Mouse (Mus musculus): ENCODE measurements around the gene Pdcd2l. TPM values are rescaled to one million over a fixed set of nuclear protein-coding genes. Genes with fewer than 3 reads are reported as not detected.
A peak's percentile ranks its signal among the peaks of the same experiment; 100 is the strongest.
"Not testable (repeated sequence)": the region's sequence is repeated elsewhere in the genome, so short reads cannot be mapped to it uniquely, and the experiment has no call there.

Gene Pdcd2l
- polyA plus RNA-seq, 1 experiment = 25.1 TPM

- WGBS = 38% methylated on average over 3 of the region's 3 CpGs
- TF ChIP-seq CTCF (conservative IDR thresholded peaks at IDR 0.05; ENCODE audit: insufficient read depth, insufficient read length, low read depth, low read length) (no peak), POLR2A (IDR thresholded peaks at IDR 0.05; ENCODE audit: low read depth, low read length) (no peak)
- Histone ChIP-seq H3K36me3 (ENCODE audit: control insufficient read depth, insufficient read depth, low read length) (no peaks in the 10 kb centered on the region), H3K4me3 (ENCODE audit: insufficient read depth, low read depth, low read length) (peak overlapping the region; percentile 89), H3K4me1 (ENCODE audit: control insufficient read depth, insufficient read depth, low read length) (peaks cover 5% of the 10 kb centered on the region; the same call in 1 of the 2 replicates), H3K27ac (ENCODE audit: insufficient read depth, low read depth, low read length) (no peak overlapping the region), H3K27me3 (replicated peaks; ENCODE audit: control insufficient read depth, insufficient read depth, low read length) (no peaks in the 10 kb centered on the region)
- no peak for DNase-seq
Measured at GRCm38 (mm10) chr7:34195632-34196031, 829 bp downstream of the Pdcd2l start.

- Histone ChIP-seq H3K27me3 (replicated peaks; ENCODE audit: control insufficient read depth, insufficient read depth, low read length) (no peaks in the 10 kb centered on the region), H3K4me3 (ENCODE audit: insufficient read depth, low read depth, low read length) (no peak overlapping the region), H3K36me3 (ENCODE audit: control insufficient read depth, insufficient read depth, low read length) (no peaks in the 10 kb centered on the region), H3K27ac (ENCODE audit: insufficient read depth, low read depth, low read length) (no peak overlapping the region), H3K4me1 (ENCODE audit: control insufficient read depth, insufficient read depth, low read length) (peaks cover 5% of the 10 kb centered on the region; the same call in 1 of the 2 replicates)
- WGBS = 84% methylated on average over 6 of the region's 6 CpGs
- no peak for TF ChIP-seq CTCF (conservative IDR thresholded peaks at IDR 0.05; ENCODE audit: insufficient read depth, insufficient read length, low read depth, low read length)
- no peak for TF ChIP-seq POLR2A (IDR thresholded peaks at IDR 0.05; ENCODE audit: low read depth, low read length)
- no peak for DNase-seq
Measured at GRCm38 (mm10) chr7:34192825-34193224, 3.6 kb downstream of the Pdcd2l start.

- Histone ChIP-seq H3K4me3 (ENCODE audit: insufficient read depth, low read depth, low read length) (no peak overlapping the region), H3K27ac (ENCODE audit: insufficient read depth, low read depth, low read length) (no peak overlapping the region), H3K27me3 (replicated peaks; ENCODE audit: control insufficient read depth, insufficient read depth, low read length) (no peaks in the 10 kb centered on the region), H3K36me3 (ENCODE audit: control insufficient read depth, insufficient read depth, low read length) (0 out of 2 replicates have a peak, but pooled peaks cover 1% of the 10 kb centered on the region), H3K4me1 (ENCODE audit: control insufficient read depth, insufficient read depth, low read length) (no peaks in the 10 kb centered on the region)
- no peak for DNase-seq
- 88% methylated on average over 12 of the region's 12 CpGs for WGBS
- TF ChIP-seq POLR2A (IDR thresholded peaks at IDR 0.05; ENCODE audit: low read depth, low read length) (no peak), CTCF (conservative IDR thresholded peaks at IDR 0.05; ENCODE audit: insufficient read depth, insufficient read length, low read depth, low read length) (no peak)
Measured at GRCm38 (mm10) chr7:34189376-34189989, 7.0 kb downstream of the Pdcd2l start.

- H3K27me3 ChIP-seq (replicated peaks; ENCODE audit: control insufficient read depth, insufficient read depth, low read length) = no peaks in the 10 kb centered on the region
- H3K4me1 ChIP-seq (ENCODE audit: control insufficient read depth, insufficient read depth, low read length) = no peaks in the 10 kb centered on the region
- H3K27ac ChIP-seq (ENCODE audit: insufficient read depth, low read depth, low read length) = no peak overlapping the region
- H3K36me3 ChIP-seq (ENCODE audit: control insufficient read depth, insufficient read depth, low read length) = peaks cover 3% of the 10 kb centered on the region; the same call in 1 of the 2 replicates
- H3K4me3 ChIP-seq (ENCODE audit: insufficient read depth, low read depth, low read length) = no peak overlapping the region
- DNase-seq = no peak
- no peak for TF ChIP-seq CTCF (conservative IDR thresholded peaks at IDR 0.05; ENCODE audit: insufficient read depth, insufficient read length, low read depth, low read length)
- no peak for TF ChIP-seq POLR2A (IDR thresholded peaks at IDR 0.05; ENCODE audit: low read depth, low read length)
- 85% methylated on average over 3 of the region's 3 CpGs for WGBS
Measured at GRCm38 (mm10) chr7:34183794-34184193, 12.7 kb downstream of the Pdcd2l start.

GRCm38 (mm10) chr7:34183356-34183755 is 13.1 kb downstream of the Pdcd2l start:
- no peaks in the 10 kb centered on the region for H3K27me3 ChIP-seq (replicated peaks; ENCODE audit: control insufficient read depth, insufficient read depth, low read length)
- 94% methylated on average over 13 of the region's 13 CpGs for WGBS
- TF ChIP-seq CTCF (conservative IDR thresholded peaks at IDR 0.05; ENCODE audit: insufficient read depth, insufficient read length, low read depth, low read length) (no peak), POLR2A (IDR thresholded peaks at IDR 0.05; ENCODE audit: low read depth, low read length) (no peak)
- H3K36me3 ChIP-seq (ENCODE audit: control insufficient read depth, insufficient read depth, low read length) = peaks cover 3% of the 10 kb centered on the region; the same call in 1 of the 2 replicates
- no peak overlapping the region for H3K4me3 ChIP-seq (ENCODE audit: insufficient read depth, low read depth, low read length)
- H3K27ac ChIP-seq (ENCODE audit: insufficient read depth, low read depth, low read length) = no peak overlapping the region
- DNase-seq = no peak
- H3K4me1 ChIP-seq (ENCODE audit: control insufficient read depth, insufficient read depth, low read length) = no peaks in the 10 kb centered on the region

GRCm38 (mm10) chr7:34176241-34176640 is 20.2 kb downstream of the Pdcd2l start:
- not testable (repeated sequence) for H3K27ac ChIP-seq (ENCODE audit: insufficient read depth, low read depth, low read length); H3K36me3 ChIP-seq (ENCODE audit: control insufficient read depth, insufficient read depth, low read length); H3K4me1 ChIP-seq (ENCODE audit: control insufficient read depth, insufficient read depth, low read length); H3K27me3 ChIP-seq (replicated peaks; ENCODE audit: control insufficient read depth, insufficient read depth, low read length); H3K4me3 ChIP-seq (ENCODE audit: insufficient read depth, low read depth, low read length); DNase-seq
- 87% methylated on average over 6 of the region's 6 CpGs for WGBS

- Histone ChIP-seq H3K4me3 (ENCODE audit: insufficient read depth, low read depth, low read length) (no peak overlapping the region), H3K4me1 (ENCODE audit: control insufficient read depth, insufficient read depth, low read length) (no peaks in the 10 kb centered on the region), H3K36me3 (ENCODE audit: control insufficient read depth, insufficient read depth, low read length) (no peaks in the 10 kb centered on the region), H3K27me3 (replicated peaks; ENCODE audit: control insufficient read depth, insufficient read depth, low read length) (no peaks in the 10 kb centered on the region), H3K27ac (ENCODE audit: insufficient read depth, low read depth, low read length) (no peak overlapping the region)
- WGBS = 65% methylated on average over 1 of the region's 1 CpGs
- no peak for DNase-seq
- TF ChIP-seq POLR2A (IDR thresholded peaks at IDR 0.05; ENCODE audit: low read depth, low read length) (no peak), CTCF (conservative IDR thresholded peaks at IDR 0.05; ENCODE audit: insufficient read depth, insufficient read length, low read depth, low read length) (no peak)
Measured at GRCm38 (mm10) chr7:34172251-34172650, 24.2 kb downstream of the Pdcd2l start.

Measured in kidney, adult 2 months (tissue).